Mouse (Mus musculus): Measurements from ENCODE around the gene Tead1. TPM values are rescaled to one million over a fixed set of nuclear protein-coding genes. Genes with fewer than 3 reads are reported as not detected.

The Tead1 gene
- polyA plus RNA-seq, 2 experiments = 23.2 to 38.2 TPM

DNA sequence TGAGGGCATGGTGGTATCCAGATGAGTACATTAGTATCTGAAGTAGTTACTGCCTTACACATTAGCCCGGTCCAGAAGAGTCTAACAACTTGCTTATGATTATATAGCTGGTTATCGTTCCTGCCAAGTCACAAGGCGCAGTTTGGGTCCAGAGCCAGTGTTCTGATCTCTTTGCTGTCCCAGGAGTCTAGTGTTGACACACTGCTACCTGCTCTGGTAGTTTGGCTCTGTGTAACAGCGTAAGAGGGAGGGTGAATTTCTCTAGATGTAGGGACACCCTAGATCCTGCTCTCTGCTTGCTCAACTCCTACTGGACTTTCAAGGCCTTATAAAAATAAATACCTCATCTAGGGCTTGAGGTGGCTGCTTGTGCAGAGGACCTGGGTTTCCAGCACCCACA lies 94.5 kb downstream of the Tead1 start:
- Histone ChIP-seq H3K4me3 (replicated peaks; ENCODE audit: low read length) (no peak overlapping the region), H3K9ac (ENCODE audit: low read depth, low read length, severe bottlenecking) (no peak overlapping the region), H3K4me1 (ENCODE audit: control insufficient read depth, insufficient read depth, low read length) (peaks cover 43% of the 10 kb centered on the region), H3K4me2 (replicated peaks; ENCODE audit: low read depth, low read length, severe bottlenecking) (no peak overlapping the region), H3K27ac (replicated peaks; ENCODE audit: low read depth, low read length) (no peak overlapping the region), H3K27me3 (ENCODE audit: control insufficient read depth, insufficient read depth, low read length) (no peaks in the 10 kb centered on the region), H3K36me3 (ENCODE audit: control insufficient read depth, insufficient read depth, low read length) (no peaks in the 10 kb centered on the region), H3K9me3 (ENCODE audit: control insufficient read depth, low read length) (no peaks in the 10 kb centered on the region)
- ATAC-seq (ENCODE audit: low FRiP score, low read depth) (no peak), DNase-seq (ENCODE audit: low spot score) (no peak)
- 76% methylated on average over 4 of the region's 4 CpGs for WGBS
- no peak for TF ChIP-seq POLR2A (IDR thresholded peaks at IDR 0.05; ENCODE audit: borderline replicate concordance, extremely low read depth, insufficient read depth, insufficient read length)

DNA sequence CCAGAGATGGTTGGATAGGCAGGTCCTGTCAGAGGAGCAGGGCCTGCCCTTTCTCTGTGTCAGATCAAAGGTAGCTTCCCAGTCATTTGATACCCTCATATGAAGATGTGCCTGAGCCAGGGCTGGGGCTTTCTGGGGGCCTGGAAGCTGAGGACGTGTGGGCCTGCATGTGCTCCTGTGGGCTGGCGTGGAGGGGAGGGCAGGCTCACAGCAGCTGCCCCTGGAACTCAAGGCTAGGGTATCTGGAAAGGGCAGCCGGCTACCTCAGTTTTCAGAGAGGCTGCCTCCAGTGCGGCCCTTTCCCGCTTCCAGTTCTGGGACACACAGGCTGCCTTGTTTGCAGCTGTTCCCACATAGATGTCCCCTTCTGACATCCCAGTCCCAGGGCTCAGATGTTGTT lies 96.7 kb downstream of the Tead1 start:
- Histone ChIP-seq H3K27ac (replicated peaks; ENCODE audit: low read depth, low read length) (no peak overlapping the region), H3K9me3 (ENCODE audit: control insufficient read depth, low read length) (no peaks in the 10 kb centered on the region), H3K4me3 (replicated peaks; ENCODE audit: low read length) (no peak overlapping the region), H3K9ac (ENCODE audit: low read depth, low read length, severe bottlenecking) (no peak overlapping the region), H3K4me1 (ENCODE audit: control insufficient read depth, insufficient read depth, low read length) (peaks cover 38% of the 10 kb centered on the region), H3K36me3 (ENCODE audit: control insufficient read depth, insufficient read depth, low read length) (no peaks in the 10 kb centered on the region), H3K4me2 (replicated peaks; ENCODE audit: low read depth, low read length, severe bottlenecking) (no peak overlapping the region), H3K27me3 (ENCODE audit: control insufficient read depth, insufficient read depth, low read length) (no peaks in the 10 kb centered on the region)
- no peak for DNase-seq (ENCODE audit: low spot score)
- peak; percentile 70 for ATAC-seq (ENCODE audit: low FRiP score, low read depth)
- no peak for TF ChIP-seq POLR2A (IDR thresholded peaks at IDR 0.05; ENCODE audit: borderline replicate concordance, extremely low read depth, insufficient read depth, insufficient read length)
- WGBS = 53% methylated on average over 5 of the region's 5 CpGs

DNA sequence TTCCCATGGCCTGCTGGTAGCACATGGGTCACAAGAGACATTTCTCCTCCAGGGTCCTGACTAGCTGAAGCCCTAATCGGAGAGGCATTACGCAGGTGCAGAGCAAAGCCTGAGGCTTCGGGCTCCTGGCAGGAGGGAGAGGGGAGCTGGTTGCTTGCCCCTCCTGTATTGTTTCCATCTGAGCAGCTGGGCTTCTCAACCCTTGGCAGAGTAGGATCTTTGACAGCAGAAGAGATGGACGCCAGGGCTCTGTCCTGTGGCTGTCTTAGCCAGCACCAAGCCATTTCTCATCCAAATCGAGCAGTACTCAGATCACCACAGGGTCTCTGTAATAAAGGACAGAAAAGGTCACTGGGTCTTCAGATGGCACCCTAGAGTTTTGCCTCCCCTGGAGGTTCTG lies 97.6 kb downstream of the Tead1 start:
- DNase-seq (ENCODE audit: low spot score) = no peak

DNA sequence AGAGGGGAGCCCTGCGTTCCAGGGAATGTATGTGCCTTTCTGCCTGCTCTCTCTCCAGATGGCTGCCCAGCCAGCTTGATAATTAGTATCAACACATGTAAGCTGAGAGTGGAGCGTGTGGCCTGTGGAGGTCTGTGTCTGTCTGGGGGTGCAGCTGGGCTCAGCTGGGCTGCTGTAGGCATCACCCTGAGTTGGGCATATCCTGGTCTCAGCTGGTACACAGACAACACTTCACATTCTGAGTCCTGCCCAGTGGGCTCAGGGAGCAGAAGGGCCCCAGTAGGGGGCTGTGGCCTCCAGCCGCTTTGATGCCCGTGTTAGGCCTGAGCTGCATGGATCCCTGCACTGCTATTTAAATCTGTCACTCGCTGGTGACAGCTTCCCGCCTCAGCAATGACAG lies 100.5 kb downstream of the Tead1 start:
- H3K27ac ChIP-seq (replicated peaks; ENCODE audit: low read depth, low read length) = no peak overlapping the region

More for the DNA sequence above, 97.6 kb downstream of the Tead1 start:
- Histone ChIP-seq H3K27me3 (ENCODE audit: control insufficient read depth, insufficient read depth, low read length) (no peaks in the 10 kb centered on the region), H3K9me3 (ENCODE audit: control insufficient read depth, low read length) (no peaks in the 10 kb centered on the region), H3K36me3 (ENCODE audit: control insufficient read depth, insufficient read depth, low read length) (no peaks in the 10 kb centered on the region), H3K4me3 (replicated peaks; ENCODE audit: low read length) (no peak overlapping the region), H3K9ac (ENCODE audit: low read depth, low read length, severe bottlenecking) (no peak overlapping the region), H3K4me2 (replicated peaks; ENCODE audit: low read depth, low read length, severe bottlenecking) (no peak overlapping the region), H3K4me1 (ENCODE audit: control insufficient read depth, insufficient read depth, low read length) (peaks cover 36% of the 10 kb centered on the region), H3K27ac (replicated peaks; ENCODE audit: low read depth, low read length) (no peak overlapping the region)
- 62% methylated on average over 5 of the region's 5 CpGs for WGBS
- ATAC-seq (ENCODE audit: low FRiP score, low read depth) = no peak
- no peak for TF ChIP-seq POLR2A (IDR thresholded peaks at IDR 0.05; ENCODE audit: borderline replicate concordance, extremely low read depth, insufficient read depth, insufficient read length)

DNA sequence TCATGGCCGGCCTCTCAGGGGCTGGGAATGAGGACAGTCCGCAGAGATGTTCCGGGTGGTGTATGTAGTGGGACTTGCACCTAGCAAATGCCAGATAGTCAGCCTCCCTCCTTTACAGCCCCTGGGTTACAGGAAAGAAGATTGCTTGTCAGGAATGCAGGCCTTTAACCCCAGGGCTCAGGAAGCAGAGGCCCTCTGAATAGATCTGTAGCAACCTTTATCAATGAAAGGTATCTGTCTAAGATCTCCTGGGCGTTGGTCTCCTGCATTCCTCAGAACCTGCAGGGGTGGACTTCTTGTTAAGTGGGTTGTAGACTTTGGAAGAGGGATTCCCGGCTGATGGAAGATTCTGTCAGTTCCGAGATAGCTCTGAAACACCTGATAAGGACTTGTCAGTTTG lies 101.8 kb downstream of the Tead1 start:
- no peak overlapping the region for H3K4me3 ChIP-seq (replicated peaks; ENCODE audit: low read length)
- no peaks in the 10 kb centered on the region for H3K36me3 ChIP-seq (ENCODE audit: control insufficient read depth, insufficient read depth, low read length)
- DNase-seq (ENCODE audit: low spot score) = no peak
- H3K9ac ChIP-seq (ENCODE audit: low read depth, low read length, severe bottlenecking) = no peak overlapping the region
- WGBS = 79% methylated on average over 6 of the region's 6 CpGs
- H3K4me1 ChIP-seq (ENCODE audit: control insufficient read depth, insufficient read depth, low read length) = peaks cover 20% of the 10 kb centered on the region
- H3K4me2 ChIP-seq (replicated peaks; ENCODE audit: low read depth, low read length, severe bottlenecking) = no peak overlapping the region
- TF ChIP-seq POLR2A (IDR thresholded peaks at IDR 0.05; ENCODE audit: borderline replicate concordance, extremely low read depth, insufficient read depth, insufficient read length) = no peak
- no peaks in the 10 kb centered on the region for H3K27me3 ChIP-seq (ENCODE audit: control insufficient read depth, insufficient read depth, low read length)
- H3K9me3 ChIP-seq (ENCODE audit: control insufficient read depth, low read length) = no peaks in the 10 kb centered on the region; the same call in 1 of the 2 replicates
- ATAC-seq (ENCODE audit: low FRiP score, low read depth) = no peak
- no peak overlapping the region for H3K27ac ChIP-seq (replicated peaks; ENCODE audit: low read depth, low read length)

More for the DNA sequence above, 100.5 kb downstream of the Tead1 start:
- Histone ChIP-seq H3K27me3 (ENCODE audit: control insufficient read depth, insufficient read depth, low read length) (no peaks in the 10 kb centered on the region), H3K4me1 (ENCODE audit: control insufficient read depth, insufficient read depth, low read length) (peaks cover 23% of the 10 kb centered on the region), H3K4me3 (replicated peaks; ENCODE audit: low read length) (no peak overlapping the region), H3K36me3 (ENCODE audit: control insufficient read depth, insufficient read depth, low read length) (no peaks in the 10 kb centered on the region), H3K9me3 (ENCODE audit: control insufficient read depth, low read length) (no peaks in the 10 kb centered on the region; the same call in 1 of the 2 replicates), H3K4me2 (replicated peaks; ENCODE audit: low read depth, low read length, severe bottlenecking) (no peak overlapping the region), H3K9ac (ENCODE audit: low read depth, low read length, severe bottlenecking) (no peak overlapping the region)
- 24% methylated on average over 5 of the region's 6 CpGs for WGBS
- peak; percentile 25; the same call in 1 of the 2 replicates for ATAC-seq (ENCODE audit: low FRiP score, low read depth)
- TF ChIP-seq POLR2A (IDR thresholded peaks at IDR 0.05; ENCODE audit: borderline replicate concordance, extremely low read depth, insufficient read depth, insufficient read length) = no peak
- no peak for DNase-seq (ENCODE audit: low spot score)

GRCm38 (mm10) chr7:112781987-112782386 lies 102.9 kb downstream of the Tead1 start:
- H3K4me1 ChIP-seq (ENCODE audit: control insufficient read depth, insufficient read depth, low read length) = peaks cover 26% of the 10 kb centered on the region
- H3K27me3 ChIP-seq (ENCODE audit: control insufficient read depth, insufficient read depth, low read length) = no peaks in the 10 kb centered on the region
- no peak overlapping the region for H3K4me3 ChIP-seq (replicated peaks; ENCODE audit: low read length)
- no peak for TF ChIP-seq POLR2A (IDR thresholded peaks at IDR 0.05; ENCODE audit: borderline replicate concordance, extremely low read depth, insufficient read depth, insufficient read length)
- H3K9me3 ChIP-seq (ENCODE audit: control insufficient read depth, low read length) = no peaks in the 10 kb centered on the region; the same call in 1 of the 2 replicates
- ATAC-seq (ENCODE audit: low FRiP score, low read depth) (peak; percentile 30; the same call in 1 of the 2 replicates), DNase-seq (ENCODE audit: low spot score) (peak; percentile 21)
- no peak overlapping the region for H3K27ac ChIP-seq (replicated peaks; ENCODE audit: low read depth, low read length)
- H3K9ac ChIP-seq (ENCODE audit: low read depth, low read length, severe bottlenecking) = no peak overlapping the region
- H3K36me3 ChIP-seq (ENCODE audit: control insufficient read depth, insufficient read depth, low read length) = no peaks in the 10 kb centered on the region
- H3K4me2 ChIP-seq (replicated peaks; ENCODE audit: low read depth, low read length, severe bottlenecking) = no peak overlapping the region
- WGBS = 78% methylated on average over 8 of the region's 8 CpGs

All from limb, embryonic 14.5 days (tissue).